Mouse (Mus musculus): ENCODE measurements around the gene Trim38. TPM values are rescaled to one million over a fixed set of nuclear protein-coding genes. Genes with fewer than 3 reads are reported as not detected.

Gene Trim38
- total and polyA plus RNA-seq, 2 experiments from 2014 or later, result not detected

- Histone ChIP-seq H3K4me2 (ENCODE audit: low read depth, low read length) (no peak overlapping the region), H3K4me3 (ENCODE audit: low read length) (no peak overlapping the region), H3K36me3 (ENCODE audit: insufficient read depth, low read length) (no peaks in the 10 kb centered on the region), H3K9ac (replicated peaks; ENCODE audit: low read length) (no peak overlapping the region), H3K27ac (no peak overlapping the region), H3K9me3 (ENCODE audit: low read length) (no peaks in the 10 kb centered on the region), H3K4me1 (ENCODE audit: insufficient read depth, low read length) (peaks cover 6% of the 10 kb centered on the region), H3K27me3 (ENCODE audit: insufficient read depth, low read length) (no peaks in the 10 kb centered on the region)
- no peak for ATAC-seq
- WGBS, result 84% methylated on average over 1 of the region's 1 CpGs
- TF ChIP-seq CTCF (IDR thresholded peaks at IDR 0.05; ENCODE audit: low read depth), result no peak
- no peak for DNase-seq (ENCODE audit: low spot score)
Observed at GRCm38 (mm10) chr13:23765172-23765513, 4.6 kb upstream of the Trim38 start.

GRCm38 (mm10) chr13:23766772-23767171 lies 2.9 kb upstream of the Trim38 start:
- no peak for TF ChIP-seq CTCF (IDR thresholded peaks at IDR 0.05; ENCODE audit: low read depth)
- no peak overlapping the region for H3K4me3 ChIP-seq (ENCODE audit: low read length)
- ATAC-seq, result no peak
- H3K27ac ChIP-seq, result no peak overlapping the region
- H3K36me3 ChIP-seq (ENCODE audit: insufficient read depth, low read length), result no peaks in the 10 kb centered on the region
- no peak for DNase-seq (ENCODE audit: low spot score)
- H3K27me3 ChIP-seq (ENCODE audit: insufficient read depth, low read length), result no peaks in the 10 kb centered on the region
- H3K9ac ChIP-seq (replicated peaks; ENCODE audit: low read length), result no peak overlapping the region
- H3K4me1 ChIP-seq (ENCODE audit: insufficient read depth, low read length), result peaks cover 6% of the 10 kb centered on the region
- H3K9me3 ChIP-seq (ENCODE audit: low read length), result no peaks in the 10 kb centered on the region
- no peak overlapping the region for H3K4me2 ChIP-seq (ENCODE audit: low read depth, low read length)

GRCm38 (mm10) chr13:23768834-23769397 lies 797 bp upstream of the Trim38 start:
- no peak overlapping the region for H3K9ac ChIP-seq (replicated peaks; ENCODE audit: low read length)
- no peak for DNase-seq (ENCODE audit: low spot score)
- no peak for TF ChIP-seq CTCF (IDR thresholded peaks at IDR 0.05; ENCODE audit: low read depth)
- H3K4me3 ChIP-seq (ENCODE audit: low read length), result no peak overlapping the region
- no peak for ATAC-seq
- 60% methylated on average over 5 of the region's 5 CpGs for WGBS
- H3K4me1 ChIP-seq (ENCODE audit: insufficient read depth, low read length), result peaks cover 12% of the 10 kb centered on the region
- H3K27ac ChIP-seq, result no peak overlapping the region
- H3K27me3 ChIP-seq (ENCODE audit: insufficient read depth, low read length), result no peaks in the 10 kb centered on the region
- H3K4me2 ChIP-seq (ENCODE audit: low read depth, low read length), result no peak overlapping the region
- H3K9me3 ChIP-seq (ENCODE audit: low read length), result no peaks in the 10 kb centered on the region
- no peaks in the 10 kb centered on the region for H3K36me3 ChIP-seq (ENCODE audit: insufficient read depth, low read length)

DNA sequence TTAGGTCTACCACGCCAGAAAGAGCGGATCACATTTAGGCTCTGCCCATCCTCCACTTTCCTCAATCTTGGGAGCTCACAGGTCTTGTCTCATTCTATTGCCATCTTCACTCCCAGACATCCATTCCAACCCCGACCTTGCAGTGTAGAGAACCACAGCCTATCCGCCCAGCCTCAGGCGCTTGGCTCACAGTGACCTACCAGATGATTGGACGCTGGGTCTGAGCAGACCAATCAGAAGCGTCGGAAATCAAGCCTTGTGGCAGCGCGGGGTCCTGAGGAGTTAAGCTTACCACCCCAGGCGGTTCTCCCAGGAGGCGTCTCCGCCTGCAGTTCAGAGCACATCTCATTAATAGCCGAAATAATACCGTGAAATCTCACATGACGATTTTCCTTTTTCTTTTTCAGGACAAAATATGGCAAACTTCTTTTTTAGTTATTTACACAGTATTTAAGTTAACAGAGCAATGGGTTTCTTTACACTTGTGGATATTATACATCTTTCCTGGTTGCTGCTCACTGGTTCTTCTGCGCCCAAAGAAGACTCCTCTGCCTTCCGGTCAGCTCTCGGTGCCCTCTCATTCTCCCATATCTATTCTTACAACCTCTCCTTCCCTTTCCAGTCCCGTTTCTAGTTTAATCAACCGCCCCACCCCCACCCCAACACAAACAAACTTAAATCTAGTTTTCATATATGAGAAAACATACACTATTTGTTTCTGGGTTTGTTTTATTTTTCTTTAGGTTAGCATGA lies 3.0 kb downstream of the Trim38 start:
- H3K4me1 ChIP-seq (ENCODE audit: insufficient read depth, low read length), result peaks cover 6% of the 10 kb centered on the region; the same call in 1 of the 2 replicates
- no peaks in the 10 kb centered on the region for H3K9me3 ChIP-seq (ENCODE audit: low read length)
- peak overlapping the region; percentile 47 for H3K4me2 ChIP-seq (ENCODE audit: low read depth, low read length)
- DNase-seq (ENCODE audit: low spot score) (peak; percentile 67), ATAC-seq (peak; percentile 87)
- 27% methylated on average over 21 of the region's 21 CpGs for WGBS
- H3K36me3 ChIP-seq (ENCODE audit: insufficient read depth, low read length), result no peaks in the 10 kb centered on the region
- no peak overlapping the region for H3K9ac ChIP-seq (replicated peaks; ENCODE audit: low read length)
- no peaks in the 10 kb centered on the region for H3K27me3 ChIP-seq (ENCODE audit: insufficient read depth, low read length)
- H3K4me3 ChIP-seq (ENCODE audit: low read length), result peak overlapping the region; percentile 8; the same call in 1 of the 2 replicates
- no peak for TF ChIP-seq CTCF (IDR thresholded peaks at IDR 0.05; ENCODE audit: low read depth)
- no peak overlapping the region for H3K27ac ChIP-seq

- no peak for TF ChIP-seq CTCF (IDR thresholded peaks at IDR 0.05; ENCODE audit: low read depth)
- Histone ChIP-seq H3K4me3 (ENCODE audit: low read length) (no peak overlapping the region), H3K4me2 (ENCODE audit: low read depth, low read length) (no peak overlapping the region), H3K27me3 (ENCODE audit: insufficient read depth, low read length) (no peaks in the 10 kb centered on the region), H3K9ac (replicated peaks; ENCODE audit: low read length) (no peak overlapping the region), H3K27ac (no peak overlapping the region), H3K9me3 (ENCODE audit: low read length) (no peaks in the 10 kb centered on the region), H3K36me3 (ENCODE audit: insufficient read depth, low read length) (no peaks in the 10 kb centered on the region), H3K4me1 (ENCODE audit: insufficient read depth, low read length) (no peaks in the 10 kb centered on the region)
- no peak for ATAC-seq
- DNase-seq (ENCODE audit: low spot score), result no peak
- WGBS, result 96% methylated on average over 7 of the region's 7 CpGs
Observed at GRCm38 (mm10) chr13:23778339-23778738, 8.6 kb downstream of the Trim38 start.

- no peak overlapping the region for H3K4me2 ChIP-seq (ENCODE audit: low read depth, low read length)
- H3K4me1 ChIP-seq (ENCODE audit: insufficient read depth, low read length), result no peaks in the 10 kb centered on the region
- no peak overlapping the region for H3K9ac ChIP-seq (replicated peaks; ENCODE audit: low read length)
- H3K27me3 ChIP-seq (ENCODE audit: insufficient read depth, low read length), result no peaks in the 10 kb centered on the region
- no peak for TF ChIP-seq CTCF (IDR thresholded peaks at IDR 0.05; ENCODE audit: low read depth)
- no peak for ATAC-seq
- H3K36me3 ChIP-seq (ENCODE audit: insufficient read depth, low read length), result no peaks in the 10 kb centered on the region
- no peak overlapping the region for H3K4me3 ChIP-seq (ENCODE audit: low read length)
- WGBS, result 89% methylated on average over 4 of the region's 4 CpGs
- no peak for DNase-seq (ENCODE audit: low spot score)
- H3K9me3 ChIP-seq (ENCODE audit: low read length), result no peaks in the 10 kb centered on the region
- H3K27ac ChIP-seq, result no peak overlapping the region
Observed at GRCm38 (mm10) chr13:23779025-23779424, 9.3 kb downstream of the Trim38 start.

GRCm38 (mm10) chr13:23792520-23792919 lies 22.8 kb downstream of the Trim38 start:
- Histone ChIP-seq H3K4me1 (ENCODE audit: insufficient read depth, low read length) (no peaks in the 10 kb centered on the region), H3K9ac (replicated peaks; ENCODE audit: low read length) (no peak overlapping the region), H3K9me3 (ENCODE audit: low read length) (no peaks in the 10 kb centered on the region), H3K27me3 (ENCODE audit: insufficient read depth, low read length) (no peaks in the 10 kb centered on the region), H3K27ac (no peak overlapping the region), H3K4me2 (ENCODE audit: low read depth, low read length) (no peak overlapping the region), H3K36me3 (ENCODE audit: insufficient read depth, low read length) (no peaks in the 10 kb centered on the region), H3K4me3 (ENCODE audit: low read length) (no peak overlapping the region)
- DNase-seq (ENCODE audit: low spot score) (peak; percentile 91), ATAC-seq (peak; percentile 78; the same call in 1 of the 2 replicates)
- 46% methylated on average over 2 of the region's 2 CpGs for WGBS
- peak; percentile 86 for TF ChIP-seq CTCF (IDR thresholded peaks at IDR 0.05; ENCODE audit: low read depth)

Measured in hindbrain, postnatal 0 days (tissue).